Mouse (Mus musculus): ENCODE data around the gene Lin28a. TPM values are rescaled to one million over a fixed set of nuclear protein-coding genes. Genes with fewer than 3 reads are reported as not detected.

Gene Lin28a
- polyA plus RNA-seq, 1 experiment = not detected

GRCm38 (mm10) chr4:133968150-133968921 lies 50.3 kb downstream of the Lin28a start, which contains the start of gene Hmgn2:
Gene Hmgn2 (minus strand): TSS chr4:133968650.
- Histone ChIP-seq H3K4me1 (ENCODE audit: control insufficient read depth, insufficient read depth, low read length) (peaks cover 2% of the 10 kb centered on the region; the same call in 1 of the 2 replicates), H3K27ac (ENCODE audit: insufficient read depth, low read length) (peak within 1 kb of the TSS; percentile 97), H3K4me3 (ENCODE audit: insufficient read depth, low read length) (peak within 1 kb of the TSS; percentile 59)
- TF ChIP-seq CTCF (IDR thresholded peaks at IDR 0.05; ENCODE audit: extremely low read depth, insufficient read depth, low read length) (no peak), POLR2A (IDR thresholded peaks at IDR 0.05; ENCODE audit: extremely low read depth, insufficient read depth, low read length) (no peak)

- 0 out of 2 replicates have a peak, but pooled peaks have one; percentile 33 for TF ChIP-seq POLR2A (IDR thresholded peaks at IDR 0.05; ENCODE audit: extremely low read depth, insufficient read depth, low read length)
- no peak for TF ChIP-seq CTCF (IDR thresholded peaks at IDR 0.05; ENCODE audit: extremely low read depth, insufficient read depth, low read length)
- Histone ChIP-seq H3K4me1 (ENCODE audit: control insufficient read depth, insufficient read depth, low read length) (peaks cover 2% of the 10 kb centered on the region; the same call in 1 of the 2 replicates), H3K27ac (ENCODE audit: insufficient read depth, low read length) (peak overlapping the region; percentile 97), H3K4me3 (ENCODE audit: insufficient read depth, low read length) (peak overlapping the region; percentile 59)
Observed at GRCm38 (mm10) chr4:133967866-133968149, 50.8 kb downstream of the Lin28a start.

GRCm38 (mm10) chr4:133967138-133967865 lies 51.3 kb downstream of the Lin28a start:
- TF ChIP-seq POLR2A (IDR thresholded peaks at IDR 0.05; ENCODE audit: extremely low read depth, insufficient read depth, low read length) = peak; percentile 72
- TF ChIP-seq CTCF (IDR thresholded peaks at IDR 0.05; ENCODE audit: extremely low read depth, insufficient read depth, low read length) = no peak
- H3K4me1 ChIP-seq (ENCODE audit: control insufficient read depth, insufficient read depth, low read length) = peaks cover 2% of the 10 kb centered on the region; the same call in 1 of the 2 replicates
- H3K4me3 ChIP-seq (ENCODE audit: insufficient read depth, low read length) = peak overlapping the region; percentile 59
- H3K27ac ChIP-seq (ENCODE audit: insufficient read depth, low read length) = peak overlapping the region; percentile 97

GRCm38 (mm10) chr4:133966271-133966940 lies 52.2 kb downstream of the Lin28a start:
- Histone ChIP-seq H3K4me1 (ENCODE audit: control insufficient read depth, insufficient read depth, low read length) (peaks cover 2% of the 10 kb centered on the region; the same call in 1 of the 2 replicates), H3K27ac (ENCODE audit: insufficient read depth, low read length) (peak overlapping the region; percentile 67), H3K4me3 (ENCODE audit: insufficient read depth, low read length) (peak overlapping the region; percentile 59)
- no peak for TF ChIP-seq POLR2A (IDR thresholded peaks at IDR 0.05; ENCODE audit: extremely low read depth, insufficient read depth, low read length)
- TF ChIP-seq CTCF (IDR thresholded peaks at IDR 0.05; ENCODE audit: extremely low read depth, insufficient read depth, low read length) = no peak

- H3K4me3 ChIP-seq (ENCODE audit: insufficient read depth, low read length) = no peak overlapping the region
- H3K27ac ChIP-seq (ENCODE audit: insufficient read depth, low read length) = no peak overlapping the region
- no peak for TF ChIP-seq CTCF (IDR thresholded peaks at IDR 0.05; ENCODE audit: extremely low read depth, insufficient read depth, low read length)
- TF ChIP-seq POLR2A (IDR thresholded peaks at IDR 0.05; ENCODE audit: extremely low read depth, insufficient read depth, low read length) = no peak
- H3K4me1 ChIP-seq (ENCODE audit: control insufficient read depth, insufficient read depth, low read length) = peaks cover 2% of the 10 kb centered on the region; the same call in 1 of the 2 replicates
Observed at GRCm38 (mm10) chr4:133962566-133962965, 56.1 kb downstream of the Lin28a start.

- Histone ChIP-seq H3K4me1 (ENCODE audit: control insufficient read depth, insufficient read depth, low read length) (no peaks in the 10 kb centered on the region), H3K27ac (ENCODE audit: insufficient read depth, low read length) (no peak overlapping the region), H3K4me3 (ENCODE audit: insufficient read depth, low read length) (no peak overlapping the region)
- TF ChIP-seq POLR2A (IDR thresholded peaks at IDR 0.05; ENCODE audit: extremely low read depth, insufficient read depth, low read length) (no peak), CTCF (IDR thresholded peaks at IDR 0.05; ENCODE audit: extremely low read depth, insufficient read depth, low read length) (no peak)
Observed at GRCm38 (mm10) chr4:133958884-133959283, 59.8 kb downstream of the Lin28a start.

GRCm38 (mm10) chr4:133956358-133956757 lies 62.3 kb downstream of the Lin28a start:
- Histone ChIP-seq H3K27ac (ENCODE audit: insufficient read depth, low read length) (no peak overlapping the region), H3K4me3 (ENCODE audit: insufficient read depth, low read length) (no peak overlapping the region), H3K4me1 (ENCODE audit: control insufficient read depth, insufficient read depth, low read length) (no peaks in the 10 kb centered on the region)
- TF ChIP-seq CTCF (IDR thresholded peaks at IDR 0.05; ENCODE audit: extremely low read depth, insufficient read depth, low read length) (no peak), POLR2A (IDR thresholded peaks at IDR 0.05; ENCODE audit: extremely low read depth, insufficient read depth, low read length) (no peak)

Other genes with a start within 250 kb of the Lin28a start
- gene Rps6ka1, start 131.0 kb downstream of the Lin28a start, polyA plus RNA-seq (2012; rRNA removed) = 13.2 and 13.3 TPM in 2 replicates
- 158 TPM in 2 replicates for gene Hmgn2, start 50.2 kb downstream of the Lin28a start, polyA plus RNA-seq (2012; rRNA removed)
- 66.2 and 68.2 TPM in 2 replicates for gene Dhdds, start 17.9 kb downstream of the Lin28a start, polyA plus RNA-seq (2012; rRNA removed)
- gene Zfp683, start 35.0 kb upstream of the Lin28a start, polyA plus RNA-seq (2012; rRNA removed) = not detected in 2 replicates
- gene Crybg2, start 42.0 kb upstream of the Lin28a start, polyA plus RNA-seq (2012; rRNA removed) = 4.5 and 5.1 TPM in 2 replicates
- 4.2 and 5.5 TPM in 2 replicates for gene Cd52, start 76.2 kb upstream of the Lin28a start, polyA plus RNA-seq (2012; rRNA removed)
- 45.4 and 51.3 TPM in 2 replicates for gene Ubxn11, start 83.7 kb upstream of the Lin28a start, polyA plus RNA-seq (2012; rRNA removed)
- gene Sh3bgrl3, start 109.9 kb upstream of the Lin28a start, polyA plus RNA-seq (2012; rRNA removed) = 487 and 489 TPM in 2 replicates
- 16.0 and 22.2 TPM in 2 replicates for gene Cep85, start 168.3 kb upstream of the Lin28a start, polyA plus RNA-seq (2012; rRNA removed)
- gene Gm7534, start 184.2 kb upstream of the Lin28a start, polyA plus RNA-seq (2012; rRNA removed) = not detected in 2 replicates
- gene Catsper4, start 208.5 kb upstream of the Lin28a start, polyA plus RNA-seq (2012; rRNA removed) = 0.08 TPM in 1 of 2 replicates, not detected in the other
- gene Cnksr1, start 219.6 kb upstream of the Lin28a start, polyA plus RNA-seq (2012; rRNA removed) = 0.35 and 0.68 TPM in 2 replicates
- gene E130218I03Rik, start 224.8 kb upstream of the Lin28a start, polyA plus RNA-seq (2012; rRNA removed) = not detected in 2 replicates
- 12.0 and 13.5 TPM in 2 replicates for gene Zfp593, start 226.8 kb upstream of the Lin28a start, polyA plus RNA-seq (2012; rRNA removed)
- not detected in 2 replicates for gene Gm30191, start 228.1 kb upstream of the Lin28a start, polyA plus RNA-seq (2012; rRNA removed)
- 7.7 and 8.5 TPM in 2 replicates for gene Grrp1, start 235.3 kb upstream of the Lin28a start, polyA plus RNA-seq (2012; rRNA removed)

Measured in cortical plate, adult 2 months (tissue).